Mouse (Mus musculus) MEL (cell line): ENCODE measurements around the gene Ciao2a. TPM values are rescaled to one million over a fixed set of nuclear protein-coding genes. Genes with fewer than 3 reads are reported as not detected.

Experiments used
- DNase-seq: peaks from one replicate; pipeline ENCODE4 v3.0.0; 2011; ENCODE audit warnings: low read depth, low spot score
- H3K27ac ChIP-seq: 2 replicates; pipeline ENCODE4 v1.5.1; 2012; ENCODE audit warnings: low read depth, mild to moderate bottlenecking, control low read depth, low read length, moderate library complexity; ENCODE audit not compliant: control insufficient read depth
- H3K27me3 ChIP-seq, 2 experiments: fragments of 150-350 bp in 1 of 2; sonication (generic) in 1 of 2; 2 replicates each; pipeline ENCODE4 v1.6.1; 2012; ENCODE audit warnings: low read length in 2 of 2, mild to moderate bottlenecking in 2 of 2, improper control_type of control experiment in 1 of 2, moderate library complexity in 1 of 2; ENCODE audit not compliant: insufficient read depth in 2 of 2, control insufficient read depth in 1 of 2
- H3K36me3 ChIP-seq, 2 experiments: 2 replicates each; pipeline ENCODE4 v1.6.1; 2012 to 2014; ENCODE audit warnings: low read length in 2 of 2, improper control_type of control experiment in 1 of 2, inconsistent platforms in 1 of 2, mild to moderate bottlenecking in 1 of 2; ENCODE audit not compliant: insufficient read depth in 2 of 2, control insufficient read depth in 1 of 2
- H3K4me1 ChIP-seq, 2 experiments: fragments of 150-350 bp in 1 of 2; sonication (generic) in 1 of 2; 2 replicates each; pipeline ENCODE4 v1.6.1; 2012; ENCODE audit warnings: low read length in 2 of 2, improper control_type of control experiment in 1 of 2, mild to moderate bottlenecking in 1 of 2; ENCODE audit not compliant: insufficient read depth in 2 of 2, control insufficient read depth in 1 of 2
- H3K4me3 ChIP-seq, 2 experiments: fragments of 150-350 bp in 1 of 2; sonication (generic) in 1 of 2; 2 replicates each; pipeline ENCODE4 v1.5.1; 2012; ENCODE audit warnings: low read depth in 2 of 2, low read length in 2 of 2, mild to moderate bottlenecking in 2 of 2, moderate library complexity in 2 of 2, control low read depth in 1 of 2, improper control_type of control experiment in 1 of 2; ENCODE audit not compliant: control insufficient read depth in 1 of 2, insufficient read depth in 1 of 2
- H3K79me2 ChIP-seq: 2 replicates; pipeline ENCODE4 v1.6.1; 2012; ENCODE audit warnings: mild to moderate bottlenecking, low read length, moderate library complexity; ENCODE audit not compliant: control insufficient read depth, poor library complexity, insufficient read depth
- H3K9ac ChIP-seq: 2 replicates; pipeline ENCODE4 v1.6.1; 2012; ENCODE audit warnings: low read depth, mild to moderate bottlenecking, control low read depth, low read length, moderate library complexity; ENCODE audit not compliant: control insufficient read depth, poor library complexity, severe bottlenecking
- H3K9me3 ChIP-seq: fragments of 150-350 bp; sonication (generic); replicated peaks from 2 replicates; pipeline ENCODE4 v1.6.1; 2012; ENCODE audit warnings: mild to moderate bottlenecking, low read length, improper control_type of control experiment, moderate library complexity; ENCODE audit not compliant: insufficient read depth
- CHD2 ChIP-seq: IDR thresholded peaks from 2 replicates; pipeline ENCODE4 v1.6.1; 2011; ENCODE audit warnings: low read length, improper control_type of control experiment
- CTCF ChIP-seq, 3 experiments: IDR thresholded peaks in 2 of 3; conservative IDR thresholded peaks in 1 of 3; 2 replicates each; pipeline ENCODE4 v1.5.1; 2011 to 2012; ENCODE audit warnings: low read length in 3 of 3, low read depth in 2 of 3, mild to moderate bottlenecking in 2 of 3, improper control_type of control experiment in 1 of 3, inconsistent platforms in 1 of 3, mixed read lengths in 1 of 3, moderate library complexity in 1 of 3; ENCODE audit not compliant: control insufficient read depth in 1 of 3, insufficient read depth in 1 of 3, poor library complexity in 1 of 3, severe bottlenecking in 1 of 3
- E2F4 ChIP-seq: IDR thresholded peaks from 2 replicates; pipeline ENCODE4 v1.6.1; 2011; ENCODE audit warnings: low read depth, low read length, improper control_type of control experiment, borderline replicate concordance
- ELF1 ChIP-seq: IDR thresholded peaks from 2 replicates; pipeline ENCODE4 v1.6.1; 2014; ENCODE audit warnings: low read depth, mild to moderate bottlenecking, inconsistent platforms, low read length, improper control_type of control experiment, moderate library complexity
- GABPA ChIP-seq: IDR thresholded peaks from 2 replicates; pipeline ENCODE4 v1.6.1; 2012; ENCODE audit warnings: low read depth, mild to moderate bottlenecking, inconsistent platforms, low read length, improper control_type of control experiment, moderate library complexity
- JUND ChIP-seq: IDR thresholded peaks from 2 replicates; pipeline ENCODE4 v1.6.1; 2011; ENCODE audit warnings: low read depth, mild to moderate bottlenecking, improper control_type of control experiment, low read length
- KAT2A ChIP-seq: conservative IDR thresholded peaks from 2 replicates; pipeline ENCODE4 v1.6.1; 2012; ENCODE audit warnings: low read depth, low read length, improper control_type of control experiment, inconsistent platforms
- MEF2A ChIP-seq: IDR thresholded peaks from 2 replicates; pipeline ENCODE4 v1.6.1; 2014; ENCODE audit warnings: low read depth, mild to moderate bottlenecking, inconsistent platforms, low read length, improper control_type of control experiment; ENCODE audit not compliant: poor library complexity, insufficient replicate concordance, severe bottlenecking; ENCODE audit errors: extremely low read depth
- MXI1 ChIP-seq: IDR thresholded peaks from 2 replicates; pipeline ENCODE4 v1.6.1; 2011; ENCODE audit warnings: mild to moderate bottlenecking, low read depth, low read length, improper control_type of control experiment
- MYB ChIP-seq: IDR thresholded peaks from 2 replicates; pipeline ENCODE4 v1.6.1; 2011; ENCODE audit warnings: mild to moderate bottlenecking, low read depth, low read length, improper control_type of control experiment
- MYC ChIP-seq: IDR thresholded peaks from 2 replicates; pipeline ENCODE4 v1.6.1; 2011; ENCODE audit warnings: low read depth, mild to moderate bottlenecking, low read length, improper control_type of control experiment, moderate library complexity
- NRF1 ChIP-seq: IDR thresholded peaks from 2 replicates; pipeline ENCODE4 v1.6.1; 2014; ENCODE audit warnings: low read depth, mild to moderate bottlenecking, inconsistent platforms, low read length, improper control_type of control experiment, moderate library complexity; ENCODE audit not compliant: poor library complexity, insufficient read depth, severe bottlenecking
- POLR2A ChIP-seq, 2 experiments: IDR thresholded peaks; 2 replicates each; pipeline ENCODE4 v1.6.1; 2011 to 2012; ENCODE audit warnings: low read length in 2 of 2, mild to moderate bottlenecking in 2 of 2, control low read depth in 1 of 2, improper control_type of control experiment in 1 of 2, low read depth in 1 of 2, moderate library complexity in 1 of 2; ENCODE audit not compliant: control insufficient read depth in 1 of 2, insufficient read depth in 1 of 2, poor library complexity in 1 of 2
- POLR2AphosphoS2 ChIP-seq: IDR thresholded peaks from 2 replicates; pipeline ENCODE4 v1.6.1; 2011; ENCODE audit warnings: low read length, improper control_type of control experiment
- POLR2AphosphoS5 ChIP-seq: IDR thresholded peaks from 2 replicates; pipeline ENCODE4 v1.6.1; 2012; ENCODE audit warnings: low read depth, borderline replicate concordance, mild to moderate bottlenecking, inconsistent platforms, low read length, moderate library complexity, mixed read lengths
- RAD21 ChIP-seq: IDR thresholded peaks from 2 replicates; pipeline ENCODE4 v1.6.1; 2011; ENCODE audit warnings: mild to moderate bottlenecking, low read depth, low read length, improper control_type of control experiment
- SMC3 ChIP-seq: IDR thresholded peaks from 2 replicates; pipeline ENCODE4 v1.6.1; 2011; ENCODE audit warnings: low read depth, low read length, improper control_type of control experiment
- TAL1 ChIP-seq: IDR thresholded peaks from 2 replicates; pipeline ENCODE4 v1.6.1; 2012; ENCODE audit warnings: mild to moderate bottlenecking, inconsistent platforms, low read length, moderate library complexity, mixed read lengths
- TCF12 ChIP-seq: IDR thresholded peaks from 2 replicates; pipeline ENCODE4 v1.6.1; 2014; ENCODE audit warnings: low read depth, mild to moderate bottlenecking, inconsistent platforms, low read length, improper control_type of control experiment, moderate library complexity
- UBTF ChIP-seq: IDR thresholded peaks from 2 replicates; pipeline ENCODE4 v1.6.1; 2012; ENCODE audit warnings: low read depth, mild to moderate bottlenecking, inconsistent platforms, low read length, improper control_type of control experiment, moderate library complexity, borderline replicate concordance; ENCODE audit not compliant: insufficient read depth
- ZC3H11A ChIP-seq: IDR thresholded peaks from 2 replicates; pipeline ENCODE4 v1.6.1; 2012; ENCODE audit warnings: low read depth, mild to moderate bottlenecking, inconsistent platforms, low read length, improper control_type of control experiment
- ZMIZ1 ChIP-seq: IDR thresholded peaks from 2 replicates; pipeline ENCODE4 v1.6.1; 2012; ENCODE audit warnings: low read depth, mild to moderate bottlenecking, inconsistent platforms, low read length, improper control_type of control experiment, moderate library complexity
- ZNF384 ChIP-seq: IDR thresholded peaks from 2 replicates; pipeline ENCODE4 v1.6.1; 2012; ENCODE audit warnings: low read depth, mild to moderate bottlenecking, inconsistent platforms, low read length, improper control_type of control experiment
- polyA plus RNA-seq, 2 experiments: library from polyadenylated mRNA; stranded (reverse) in 1 of 2; unstranded in 1 of 2; fragments of >175 nt in 1 of 2; fragments of >200 nt in 1 of 2; gene quantifications; 2 replicates each; pipeline versions ENCODE4 v1.2.1 to v1.2.4; 2012; ENCODE audit warnings: low replicate concordance in 2 of 2, low read depth in 1 of 2; ENCODE audit not compliant: insufficient read length in 2 of 2, insufficient read depth in 1 of 2, missing spikeins in 1 of 2
- total RNA-seq: library from RNA; depleted of rRNA; stranded (reverse); fragments of 300-350 nt; gene quantifications from 2 replicates; pipeline ENCODE4 v1.2.3, GENCODE M21; 2012

Ciao2a gene
- total and polyA plus RNA-seq, 3 experiments = 88.1 to 121 TPM; not detected in 1

- H3K79me2 ChIP-seq = no peaks in the 10 kb centered on the region
- no peak overlapping the region for H3K27ac ChIP-seq
- peaks cover 0 to 3% of the 10 kb centered on the region in 2 experiments; a peak in 1 of 4 replicates for H3K4me1 ChIP-seq
Measured at GRCm38 (mm10) chr9:66173316-66173855, 47.0 kb downstream of the Ciao2a start.

GRCm38 (mm10) chr9:66174985-66175384, 48.6 kb downstream of the Ciao2a start:
- no peaks in the 10 kb centered on the region for H3K9me3 ChIP-seq
- peaks cover 7% of the 10 kb centered on the region in 2 experiments for H3K4me1 ChIP-seq
- no peak overlapping the region for H3K4me3 ChIP-seq
- no peak for DNase-seq
- no peak overlapping the region for H3K9ac ChIP-seq
- no peak for TF ChIP-seq POLR2AphosphoS5
- no peak overlapping the region for H3K27ac ChIP-seq
- no peaks in the 10 kb centered on the region for H3K79me2 ChIP-seq
- peaks cover 0 to 10% of the 10 kb centered on the region in 2 experiments; a peak in 2 of 4 replicates for H3K36me3 ChIP-seq
- H3K27me3 ChIP-seq = no peaks in the 10 kb centered on the region

More at GRCm38 (mm10) chr9:66173316-66173855, 47.0 kb downstream of the Ciao2a start:
- H3K27me3 ChIP-seq = no peaks in the 10 kb centered on the region
- no peaks in the 10 kb centered on the region for H3K9me3 ChIP-seq
- no peak for TF ChIP-seq TAL1
- TF ChIP-seq MXI1 = no peak
- no peak for TF ChIP-seq POLR2A (IDR thresholded peaks at IDR 0.05; ENCODE audit: control insufficient read depth in 1 of 2, insufficient read depth in 1 of 2, low read depth in 1 of 2, low read length in 2 of 2, poor library complexity in 1 of 2)
- TF ChIP-seq TCF12 = no peak
- TF ChIP-seq KAT2A = no peak
- no peak for TF ChIP-seq UBTF
- TF ChIP-seq MYB = no peak
- TF ChIP-seq GABPA = no peak
- TF ChIP-seq CHD2 = no peak
- TF ChIP-seq POLR2AphosphoS2 = no peak
- TF ChIP-seq RAD21 = no peak
- DNase-seq = no peak
- peaks cover 0 to 4% of the 10 kb centered on the region in 2 experiments; a peak in 1 of 4 replicates for H3K36me3 ChIP-seq
- H3K9ac ChIP-seq = no peak overlapping the region
- no peak overlapping the region for H3K4me3 ChIP-seq

- H3K9me3 ChIP-seq = no peaks in the 10 kb centered on the region
- H3K4me3 ChIP-seq = no peak overlapping the region
- H3K27me3 ChIP-seq = no peaks in the 10 kb centered on the region
- no peak overlapping the region for H3K9ac ChIP-seq
- H3K4me1 ChIP-seq = peaks cover 17 to 35% of the 10 kb centered on the region in 2 experiments
- no peak for DNase-seq
- no peaks in the 10 kb centered on the region for H3K79me2 ChIP-seq
- H3K27ac ChIP-seq = no peak overlapping the region
- H3K36me3 ChIP-seq = peaks cover 0 to 25% of the 10 kb centered on the region in 2 experiments; a peak in 2 of 4 replicates
- no peak for TF ChIP-seq POLR2AphosphoS5
- no peak for TF ChIP-seq ZC3H11A
- no peak for TF ChIP-seq TAL1
- no peak for TF ChIP-seq MEF2A
- no peak for TF ChIP-seq RAD21
- no peak for TF ChIP-seq MYB
- no peak for TF ChIP-seq ZNF384
- no peak for TF ChIP-seq ZMIZ1
- no peak for TF ChIP-seq POLR2A (IDR thresholded peaks at IDR 0.05; ENCODE audit: control insufficient read depth in 1 of 2, insufficient read depth in 1 of 2, low read depth in 1 of 2, low read length in 2 of 2, poor library complexity in 1 of 2)
- TF ChIP-seq CHD2 = no peak
- no peak for TF ChIP-seq E2F4
- TF ChIP-seq POLR2AphosphoS2 = no peak
- no peak for TF ChIP-seq SMC3
- TF ChIP-seq ELF1 = no peak
- TF ChIP-seq JUND = no peak
- TF ChIP-seq MYC = no peak
- TF ChIP-seq CTCF (IDR thresholded peaks at IDR 0.05 in 2 of 3, conservative IDR thresholded peaks at IDR 0.05 in 1 of 3; ENCODE audit: control insufficient read depth in 1 of 3, insufficient read depth in 1 of 3, low read depth in 2 of 3, low read length in 3 of 3, poor library complexity in 1 of 3, severe bottlenecking in 1 of 3) = no peak
- TF ChIP-seq NRF1 = no peak
Measured at GRCm38 (mm10) chr9:66177975-66178374, 51.6 kb downstream of the Ciao2a start.
